9 mouse cellular contexts compared by ENCODE assay signal in genomic region chr19:15649368-15649767, GRCm38 (mm10).
A peak's percentile ranks its signal among the peaks of the same experiment; 100 is the strongest.
DNase-seq lines count a peak whose midpoint lies in the region; ATAC-seq and TF ChIP-seq lines count a peak whose summit lies in the region.
"Had no signal": no experiment of that assay in that cellular context is flagged by ENCODE, and none has a peak within 500 bp of the region (broad histone marks: within the 10 kb centered on the region; RNA-seq: fewer than 3 reads in every experiment).

No protein-coding gene starts in this region.

- H3K27ac ChIP-seq in cerebellum, adult 2 months (ENCODE audit: insufficient read depth, low read length): no peak overlapping the region
- H3K27ac ChIP-seq in forebrain, embryonic 16.5 days (ENCODE audit: low read length): no peak overlapping the region
- H3K27ac ChIP-seq: neural tube, embryonic 13.5 days had no signal

- no peak for TF ChIP-seq POLR2A in cerebellum, adult 2 months (IDR thresholded peaks at IDR 0.05; ENCODE audit: borderline replicate concordance, insufficient read depth, low read length)

- H3K9me3 ChIP-seq in forebrain, embryonic 16.5 days (ENCODE audit: control insufficient read depth, low read length): no peaks in the 10 kb centered on the region
- H3K9me3 ChIP-seq: neural tube, embryonic 13.5 days had no signal

- H3K36me3 ChIP-seq in forebrain, embryonic 16.5 days (ENCODE audit: control insufficient read depth, insufficient read depth): no peaks in the 10 kb centered on the region
- H3K36me3 ChIP-seq: neural tube, embryonic 13.5 days had no signal

- no peak for DNase-seq in cerebellum, adult 2 months
- DNase-seq in cerebellum, adult 9-11 months: no peak
- peak; percentile 37 to 60 for DNase-seq in left cerebral cortex, adult 18-20 months (ENCODE audit: low spot score in 2 of 2)
- no peak for DNase-seq in left cerebral cortex, adult 11 months (ENCODE audit: low spot score)
- DNase-seq in ZHBTc4 (ENCODE audit: low read depth, low spot score): peak; percentile 63
- DNase-seq in urinary bladder, postnatal 10 days (ENCODE audit: low spot score): no peak

- no peak overlapping the region for H3K9ac ChIP-seq in forebrain, embryonic 16.5 days (replicated peaks; ENCODE audit: low read depth, low read length)
- H3K9ac ChIP-seq: neural tube, embryonic 13.5 days had no signal

- ATAC-seq in forebrain, embryonic 16.5 days: peak; percentile 47
- peak; percentile 70; the same call in 1 of the 2 replicates for ATAC-seq in megakaryocyte-erythroid progenitor cell, adult 5-6 weeks (replicated peaks; ENCODE audit: low FRiP score, low TSS enrichment, poor library complexity, severe bottlenecking)

- H3K4me2 ChIP-seq in forebrain, embryonic 16.5 days (ENCODE audit: low read length): no peak overlapping the region
- H3K4me2 ChIP-seq: neural tube, embryonic 13.5 days had no signal

- peak; percentile 53; the same call in 1 of the 2 replicates for TF ChIP-seq CTCF in cerebellum, adult 2 months (IDR thresholded peaks at IDR 0.05; ENCODE audit: borderline replicate concordance, insufficient read depth, low read depth, low read length)

- no peak overlapping the region for H3K4me3 ChIP-seq in cerebellum, adult 2 months (replicated peaks; ENCODE audit: insufficient read depth, low read depth, low read length)
- no peak overlapping the region for H3K4me3 ChIP-seq in forebrain, embryonic 16.5 days (replicated peaks; ENCODE audit: low read length)
- H3K4me3 ChIP-seq: neural tube, embryonic 13.5 days had no signal

- H3K27me3 ChIP-seq in cerebellum, adult 2 months (ENCODE audit: control insufficient read depth, insufficient read depth, low read length): no peaks in the 10 kb centered on the region
- H3K27me3 ChIP-seq in forebrain, embryonic 16.5 days (replicated peaks; ENCODE audit: control insufficient read depth, insufficient read depth, low read length): 0 out of 2 replicates have a peak, but pooled peaks cover 3% of the 10 kb centered on the region
- H3K27me3 ChIP-seq: neural tube, embryonic 13.5 days had no signal

- WGBS in cerebellum, adult 2 months: 25% methylated on average over 4 of the region's 4 CpGs
- WGBS in forebrain, embryonic 16.5 days: 11% methylated on average over 4 of the region's 4 CpGs

- H3K4me1 ChIP-seq in cerebellum, adult 2 months (ENCODE audit: control insufficient read depth, insufficient read depth, low read length): no peaks in the 10 kb centered on the region
- H3K4me1 ChIP-seq in forebrain, embryonic 16.5 days (replicated peaks; ENCODE audit: control insufficient read depth, insufficient read depth, low read length): peaks cover 3% of the 10 kb centered on the region

Comparison
In these comparisons a context has a peak if more than half of its experiments do, and no peak if none do; other contexts are left out.
1. DNase-seq: peak in left cerebral cortex, adult 18-20 months (2 of 2) and ZHBTc4 (single experiment); none in cerebellum, adult 2 months (0 of 2), cerebellum, adult 9-11 months (single experiment), left cerebral cortex, adult 11 months (single experiment) and urinary bladder, postnatal 10 days (single experiment).